Mouse (Mus musculus) naive thymus-derived CD4-positive, alpha-beta T cell, adult 5 months (primary cell): ENCODE measurements around the gene D16Ertd472e. TPM values are rescaled to one million over a fixed set of nuclear protein-coding genes. Genes with fewer than 3 reads are reported as not detected.

Experiments used
- polyA plus RNA-seq: library from polyadenylated mRNA; unstranded; fragments of 100-300 nt; shearing (Covaris generic); gene quantifications from one replicate; pipeline ENCODE4 v1.2.1, GENCODE M21; 2017

Gene D16Ertd472e
- 122 TPM for polyA plus RNA-seq

GRCm38 (mm10) chr16:78576478-78577084 lies at the start of gene D16Ertd472e:
TSS of gene D16Ertd472e (minus strand) at chr16:78576708.

Other genes with a start within 250 kb of the D16Ertd472e start
- gene Btg3, start 199.5 kb downstream of the D16Ertd472e start, polyA plus RNA-seq = 126 TPM